Mouse (Mus musculus): ENCODE results near the gene Nxph3.

Gene Nxph3

DNA sequence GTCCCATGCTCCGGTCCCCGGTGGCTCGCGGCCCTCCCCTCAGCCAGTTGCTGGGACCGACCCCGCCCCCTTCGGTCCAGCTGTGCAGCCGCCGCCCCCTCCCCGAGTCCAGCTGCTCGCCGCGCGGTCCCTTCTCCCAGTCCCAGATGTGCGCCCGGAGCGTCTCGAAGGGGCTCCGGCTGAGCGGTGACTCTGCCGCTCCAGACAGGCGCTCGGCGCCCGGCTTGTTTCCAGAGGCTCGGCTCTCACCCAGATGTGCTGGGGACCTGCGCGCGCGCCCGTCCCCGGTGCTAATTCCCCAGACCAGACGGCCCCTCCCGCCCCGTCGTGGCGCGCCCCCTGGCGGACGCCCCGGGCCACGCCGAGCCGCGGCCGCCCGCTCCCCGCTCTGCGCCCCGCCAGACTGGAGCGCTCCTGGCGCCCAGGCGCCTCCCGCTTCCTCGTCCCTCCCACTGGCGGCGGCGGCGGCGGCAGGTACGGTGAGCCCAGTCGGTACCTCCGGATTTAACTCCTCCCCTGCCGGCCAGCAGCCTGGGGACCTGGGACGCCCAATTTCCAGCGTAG, at the start of gene Nxph3:
Nxph3 (minus strand) TSS at position 273 of the 564 bp plus-strand sequence.
- DNase-seq (ENCODE audit: low read depth, low spot score), result no peak

- DNase-seq (ENCODE audit: low read depth, low spot score), result no peak
Observed at GRCm38 (mm10) chr11:95563849-95564248, 49.5 kb upstream of the Nxph3 start.

- DNase-seq (ENCODE audit: low read depth, low spot score), result no peak
Observed at GRCm38 (mm10) chr11:95560773-95561172, 46.4 kb upstream of the Nxph3 start.

DNA sequence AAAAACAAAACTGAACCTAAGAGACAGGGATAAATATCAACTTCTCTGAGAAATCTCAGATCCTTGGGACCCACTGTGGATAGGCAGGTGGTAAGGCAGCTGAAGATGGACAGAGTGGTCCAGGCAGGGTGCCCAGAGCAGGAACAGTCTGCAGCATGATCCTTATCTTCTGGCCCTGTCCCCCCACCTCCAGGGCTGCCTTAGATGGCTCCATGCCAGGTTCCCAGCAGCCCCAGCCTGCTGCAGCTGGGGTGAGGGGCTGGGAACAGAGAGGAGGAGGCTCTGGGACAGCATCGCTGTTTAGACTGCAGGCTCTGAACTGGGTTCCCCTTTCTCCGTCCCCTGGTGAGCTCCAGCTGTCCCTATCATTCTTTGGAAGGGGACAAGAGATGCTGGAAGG, 45.4 kb upstream of the Nxph3 start:
- no peak for DNase-seq (ENCODE audit: low read depth, low spot score)

- no peak for DNase-seq (ENCODE audit: low read depth, low spot score)
Observed at GRCm38 (mm10) chr11:95557719-95558118, 43.3 kb upstream of the Nxph3 start.

DNA sequence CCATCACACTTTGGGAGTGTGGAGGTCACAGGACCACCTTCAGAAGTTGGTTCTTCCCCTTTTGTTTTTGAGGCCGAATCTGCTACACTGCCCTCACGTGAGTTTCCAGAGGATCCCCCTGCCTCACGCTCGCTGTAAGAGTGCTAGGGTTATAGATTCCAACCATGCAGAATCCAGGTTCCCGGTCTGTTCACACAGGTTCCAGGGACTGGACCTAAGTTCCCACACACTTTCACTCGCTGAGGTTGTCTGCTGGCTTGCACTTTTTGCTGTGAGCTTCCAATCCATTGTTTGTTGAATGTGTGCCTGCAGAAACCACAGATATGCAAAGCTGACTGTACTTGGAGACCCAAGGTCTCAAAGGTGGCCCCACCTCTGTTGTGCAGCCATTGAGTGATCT, 42.7 kb upstream of the Nxph3 start:
- no peak for DNase-seq (ENCODE audit: low read depth, low spot score)

GRCm38 (mm10) chr11:95555279-95555678, 40.9 kb upstream of the Nxph3 start:
- DNase-seq (ENCODE audit: low read depth, low spot score), result no peak

- DNase-seq (ENCODE audit: low read depth, low spot score), result no peak
Observed at GRCm38 (mm10) chr11:95550301-95551021, 36.1 kb upstream of the Nxph3 start.

GRCm38 (mm10) chr11:95546021-95546782, 31.8 kb upstream of the Nxph3 start:
- DNase-seq (ENCODE audit: low read depth, low spot score), result no peak

DNA sequence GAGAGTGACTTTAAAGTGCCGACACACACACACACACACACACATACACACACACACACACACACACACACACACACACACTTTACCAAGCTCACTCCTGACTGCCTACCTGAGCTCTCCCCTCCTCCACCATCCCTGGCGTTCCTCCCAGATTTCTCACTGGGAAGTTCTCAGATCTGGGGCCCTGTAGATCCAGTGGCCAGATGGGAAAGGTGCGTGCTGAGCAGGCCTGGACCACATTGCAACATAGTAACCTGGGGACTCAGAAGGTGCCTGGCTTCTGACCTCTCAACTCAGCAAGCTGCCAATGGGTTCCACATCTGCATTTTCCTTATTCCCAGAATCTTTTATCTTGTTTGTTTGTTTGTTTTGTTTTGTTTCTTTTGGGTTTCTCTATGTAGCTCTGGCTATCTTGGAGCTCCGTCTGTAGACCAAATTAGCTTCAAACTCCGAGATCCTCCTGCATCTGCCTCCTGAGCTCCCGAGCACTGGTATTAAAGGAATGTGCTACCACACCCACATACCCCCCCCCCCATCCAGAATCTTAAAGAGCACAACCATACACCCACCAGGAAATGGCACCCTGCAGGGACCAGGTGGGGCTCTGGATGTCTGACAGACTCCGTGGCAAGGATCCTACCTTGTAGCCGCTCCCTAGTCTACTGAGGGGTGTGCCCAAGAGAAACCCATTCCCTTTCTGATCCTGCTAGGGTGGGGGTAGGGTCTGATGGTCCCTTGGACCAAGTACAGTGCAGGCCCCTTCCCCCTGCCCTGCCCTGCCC, 30.4 kb upstream of the Nxph3 start:
- DNase-seq (ENCODE audit: low read depth, low spot score), result no peak

DNA sequence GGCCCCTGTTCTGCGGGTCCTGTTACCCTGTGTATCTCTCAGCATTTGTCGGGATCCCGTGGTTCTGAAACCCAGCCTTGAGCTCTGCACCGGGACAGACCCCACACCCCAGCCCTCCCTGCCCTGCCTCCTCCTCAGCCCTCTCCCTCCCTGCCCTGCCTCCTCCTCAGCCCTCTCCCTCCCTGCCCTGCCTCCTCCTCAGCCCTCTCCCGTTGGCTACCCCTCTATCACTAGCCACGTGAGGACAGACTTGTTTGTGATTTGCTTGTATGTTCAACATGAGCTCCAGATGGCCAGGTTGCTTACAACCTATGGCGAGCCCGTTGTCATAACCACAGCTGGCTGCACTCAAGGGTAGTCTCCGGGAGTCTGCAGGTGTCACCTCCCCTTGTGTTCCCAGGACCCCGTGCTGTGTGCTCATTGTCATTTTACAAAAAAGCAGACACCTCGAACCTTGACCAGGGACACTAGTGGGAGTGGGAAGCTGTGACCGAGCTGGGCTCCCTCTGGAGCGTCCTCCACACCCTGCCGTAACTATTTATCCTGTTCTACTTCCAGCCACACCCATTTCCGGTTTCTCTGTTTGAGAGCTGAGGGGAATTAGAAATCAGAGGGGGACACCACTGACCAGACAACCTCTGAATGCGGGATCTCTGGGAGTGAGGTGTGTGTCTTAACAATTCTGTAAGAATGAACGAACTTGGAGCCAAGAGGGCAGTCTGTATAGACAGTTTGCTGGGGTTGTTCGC, 26.4 kb upstream of the Nxph3 start:
- no peak for DNase-seq (ENCODE audit: low read depth, low spot score)

GRCm38 (mm10) chr11:95538378-95539104, 24.2 kb upstream of the Nxph3 start:
- no peak for DNase-seq (ENCODE audit: low read depth, low spot score)

GRCm38 (mm10) chr11:95533484-95534160, 19.3 kb upstream of the Nxph3 start:
- DNase-seq (ENCODE audit: low read depth, low spot score), result peak; percentile 25

DNA sequence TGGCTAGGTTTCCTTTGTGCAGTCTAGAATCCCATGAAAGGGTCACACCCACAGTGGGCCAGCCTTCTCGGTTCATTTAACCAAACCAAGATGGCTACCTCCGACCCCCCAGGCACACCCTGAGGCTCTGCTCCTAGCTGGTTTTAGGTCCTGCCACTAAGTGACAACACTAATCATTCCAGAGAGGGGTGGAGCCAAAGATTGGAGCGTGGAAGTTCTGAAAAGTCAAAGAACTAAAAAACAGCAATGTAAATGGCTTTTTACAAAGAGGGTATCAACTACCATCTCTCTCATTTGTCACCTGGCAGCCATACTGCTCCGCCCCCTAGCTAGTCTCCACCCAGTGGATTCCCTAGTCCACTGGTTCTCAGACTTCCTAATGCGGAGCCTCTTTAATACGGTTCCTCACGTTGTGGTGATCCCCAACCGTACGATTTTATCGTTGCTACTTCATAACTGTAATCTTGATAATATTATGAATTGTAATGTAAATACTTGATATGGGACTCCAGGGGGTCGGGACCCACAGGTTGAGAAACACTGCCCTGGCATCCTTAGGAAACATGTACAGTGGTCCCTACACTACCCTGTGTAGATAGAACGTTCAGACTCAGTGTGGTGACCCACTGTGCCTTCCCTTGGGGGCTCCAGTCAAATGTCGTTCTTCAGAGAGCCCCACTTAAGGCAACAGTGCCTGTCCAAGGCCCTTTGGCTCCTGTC, 18.1 kb upstream of the Nxph3 start:
- no peak for DNase-seq (ENCODE audit: low read depth, low spot score)

- no peak for DNase-seq (ENCODE audit: low read depth, low spot score)
Observed at GRCm38 (mm10) chr11:95528231-95528630, 13.9 kb upstream of the Nxph3 start.

GRCm38 (mm10) chr11:95527307-95527706, 12.9 kb upstream of the Nxph3 start:
- DNase-seq (ENCODE audit: low read depth, low spot score), result no peak

- DNase-seq (ENCODE audit: low read depth, low spot score), result peak; percentile 29
Observed at GRCm38 (mm10) chr11:95521563-95521962, 7.2 kb upstream of the Nxph3 start.

DNA sequence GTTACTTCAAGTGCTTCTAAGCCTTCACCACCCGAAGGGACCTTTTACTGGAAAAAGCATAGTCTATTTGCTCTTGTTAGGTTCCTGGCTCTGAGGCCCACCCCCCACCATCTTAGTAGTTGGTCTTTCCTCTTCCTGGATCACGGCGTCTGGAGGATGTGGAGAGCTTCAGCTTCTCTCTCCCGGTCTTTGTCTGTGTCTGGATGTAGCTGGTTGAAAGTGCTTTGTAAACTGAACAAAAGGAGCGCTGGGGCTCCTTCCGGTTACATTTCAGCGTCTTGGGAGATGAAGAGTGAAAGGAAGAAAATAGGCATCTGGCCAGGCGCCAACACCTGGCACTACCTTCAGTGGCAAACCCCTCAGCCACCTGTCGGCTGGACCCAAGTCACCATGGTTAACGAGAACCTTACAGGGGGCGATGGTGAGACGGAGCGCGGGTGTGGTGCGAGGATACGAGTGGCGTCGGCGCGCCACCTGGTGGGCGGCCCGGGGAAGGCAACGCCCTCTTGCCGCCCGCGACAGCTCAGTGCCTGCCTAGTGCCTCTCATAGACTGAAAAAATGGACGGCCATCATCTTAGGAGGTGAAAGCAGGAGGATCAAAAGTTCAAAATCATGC, 6.2 kb upstream of the Nxph3 start:
- DNase-seq (ENCODE audit: low read depth, low spot score), result peak; percentile 37

DNA sequence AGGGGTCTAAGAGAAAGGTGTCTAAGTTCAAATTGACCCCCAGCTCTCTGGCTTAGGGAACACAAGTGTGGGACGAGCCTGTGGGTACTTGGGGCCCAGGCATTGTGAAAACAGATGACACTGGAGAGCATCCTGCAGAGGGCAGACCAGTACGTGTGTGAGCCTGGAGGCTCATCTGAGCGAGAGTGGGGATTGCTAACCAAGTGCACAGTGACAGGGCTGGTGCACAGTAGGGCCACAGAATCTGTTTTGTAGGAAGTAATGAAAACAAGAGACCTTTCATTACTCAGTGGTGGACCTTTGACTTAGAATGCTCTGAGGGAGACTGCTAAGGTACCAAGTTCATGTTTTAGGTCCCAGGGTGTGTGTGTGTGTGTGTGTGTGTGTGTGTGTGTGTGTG, 5.6 kb upstream of the Nxph3 start:
- no peak for DNase-seq (ENCODE audit: low read depth, low spot score)

Measured in c-Kit-negative CD71-positive TER-119-positive erythroid progenitor cells, embryonic 14.5 days (primary cell).